Mouse (Mus musculus): ENCODE data around the gene Shisa9. TPM values are rescaled to one million over a fixed set of nuclear protein-coding genes. Genes with fewer than 3 reads are reported as not detected.

Gene Shisa9
- polyA plus RNA-seq, 1 experiment from 2014 or later = 0.97 TPM

DNA sequence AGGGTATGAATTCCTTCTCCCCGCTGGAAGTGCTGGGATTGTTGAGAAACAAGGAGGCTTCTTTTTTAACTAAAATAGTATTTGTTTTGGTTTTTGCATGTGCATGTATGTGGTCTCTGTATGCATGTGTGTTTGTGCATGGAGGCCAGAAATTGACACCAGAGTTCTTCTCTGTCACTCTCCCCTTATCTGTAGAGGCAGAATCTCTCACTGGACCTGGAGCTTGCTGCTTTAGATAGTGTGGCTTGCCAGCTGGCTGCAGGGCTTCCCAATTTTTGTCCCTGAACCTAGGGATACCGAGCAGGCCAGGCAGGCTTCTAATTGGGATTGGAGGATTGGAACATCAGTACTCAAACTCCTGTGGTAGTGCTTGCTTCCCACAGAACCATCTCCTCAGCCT, 99.2 kb downstream of the Shisa9 start:
- WGBS = 83% methylated on average over 2 of the region's 2 CpGs
- Histone ChIP-seq H3K36me3 (no peaks in the 10 kb centered on the region), H3K27ac (no peak overlapping the region), H3K4me1 (no peaks in the 10 kb centered on the region), H3K27me3 (no peaks in the 10 kb centered on the region), H3K4me2 (replicated peaks) (no peak overlapping the region), H3K9me3 (no peaks in the 10 kb centered on the region), H3K9ac (no peak overlapping the region), H3K4me3 (no peak overlapping the region)
- ATAC-seq (ENCODE audit: low FRiP score, low read depth) = no peak

DNA sequence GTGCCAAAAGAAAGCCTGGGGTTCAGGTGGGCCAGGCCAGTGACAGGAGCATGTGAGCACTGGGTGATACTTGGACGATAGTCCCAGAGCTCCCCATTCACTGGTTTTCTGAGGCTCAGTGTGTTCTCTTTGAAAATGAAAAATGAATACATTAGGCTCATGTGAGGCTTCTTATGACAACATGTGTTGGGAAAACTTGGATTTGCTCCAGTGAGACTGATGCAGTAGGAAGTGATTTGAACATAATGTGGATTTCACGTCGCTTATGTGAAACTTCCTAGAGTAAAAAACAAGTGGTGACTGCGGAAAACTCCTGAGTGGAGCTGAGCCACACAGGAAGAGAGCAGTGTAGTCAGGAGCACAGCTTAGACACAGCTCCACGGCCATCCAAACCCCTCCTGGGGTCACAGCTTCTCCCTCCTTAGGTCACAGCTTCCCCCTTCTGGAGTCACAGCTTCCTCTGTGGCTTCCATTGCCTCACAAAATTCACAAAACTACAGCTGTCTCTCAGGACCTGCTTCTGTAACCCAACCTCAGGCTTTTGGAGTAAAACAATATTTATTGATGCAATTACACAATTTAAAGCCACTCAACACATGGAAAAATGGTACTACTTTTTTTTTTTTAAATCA, 106.8 kb downstream of the Shisa9 start:
- Histone ChIP-seq H3K9ac (no peak overlapping the region), H3K4me1 (peaks cover 6% of the 10 kb centered on the region; the same call in 1 of the 2 replicates), H3K36me3 (no peaks in the 10 kb centered on the region), H3K4me2 (replicated peaks) (no peak overlapping the region), H3K4me3 (no peak overlapping the region), H3K9me3 (no peaks in the 10 kb centered on the region), H3K27me3 (no peaks in the 10 kb centered on the region), H3K27ac (no peak overlapping the region)
- WGBS = 61% methylated on average over 5 of the region's 5 CpGs
- no peak for ATAC-seq (ENCODE audit: low FRiP score, low read depth)

DNA sequence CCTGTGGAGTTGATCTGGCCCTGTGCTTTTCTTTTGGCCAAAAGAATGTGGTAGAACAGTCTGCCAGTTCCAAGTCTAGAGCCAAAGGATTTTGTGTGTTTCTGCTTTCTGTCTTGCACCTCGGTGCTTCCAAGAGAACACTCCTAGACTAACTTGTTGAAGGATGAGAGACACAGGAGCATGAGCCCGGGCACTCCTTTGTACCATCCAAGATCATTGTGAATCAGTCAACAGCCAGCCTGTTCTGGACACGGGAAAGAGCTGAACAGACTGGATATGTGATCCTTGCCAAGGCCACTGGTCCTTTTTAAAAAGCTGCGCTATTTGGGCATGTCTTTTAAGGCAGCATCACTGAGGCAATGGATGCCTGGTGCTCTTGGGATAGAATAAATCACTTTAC, 109.3 kb downstream of the Shisa9 start:
- no peaks in the 10 kb centered on the region for H3K9me3 ChIP-seq
- no peak for ATAC-seq (ENCODE audit: low FRiP score, low read depth)
- peaks cover 6% of the 10 kb centered on the region; the same call in 1 of the 2 replicates for H3K4me1 ChIP-seq
- no peak overlapping the region for H3K9ac ChIP-seq
- no peak overlapping the region for H3K4me3 ChIP-seq
- H3K27ac ChIP-seq = no peak overlapping the region
- no peaks in the 10 kb centered on the region for H3K27me3 ChIP-seq
- WGBS = 84% methylated on average over 4 of the region's 4 CpGs
- H3K4me2 ChIP-seq (replicated peaks) = no peak overlapping the region
- H3K36me3 ChIP-seq = no peaks in the 10 kb centered on the region

DNA sequence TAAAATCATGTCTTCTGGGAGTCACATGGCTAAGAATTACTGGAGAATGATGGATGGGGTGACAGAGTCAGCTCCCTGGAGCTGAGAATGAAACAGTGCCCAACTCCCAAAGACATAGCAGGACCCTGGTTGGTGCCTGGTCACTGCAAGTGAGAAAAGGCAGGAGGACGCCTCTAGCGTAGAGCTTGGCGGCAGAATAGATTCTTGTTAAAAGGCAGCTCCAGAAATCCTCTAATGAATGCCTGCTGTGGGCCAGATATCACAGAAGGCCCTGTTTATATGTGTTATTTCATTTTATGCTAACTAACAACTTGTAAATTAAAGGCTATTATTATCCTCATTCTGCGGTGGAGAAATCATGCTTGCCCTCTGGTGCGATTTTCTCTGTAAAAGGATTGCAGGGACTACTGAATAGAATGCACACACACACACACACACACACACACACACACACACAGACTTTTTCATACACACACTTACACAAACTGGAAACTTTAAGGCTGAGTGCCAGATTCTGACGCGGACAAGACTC, 110.9 kb downstream of the Shisa9 start:
- Histone ChIP-seq H3K27ac (no peak overlapping the region), H3K9ac (no peak overlapping the region), H3K9me3 (no peaks in the 10 kb centered on the region), H3K27me3 (no peaks in the 10 kb centered on the region), H3K4me1 (peaks cover 6% of the 10 kb centered on the region; the same call in 1 of the 2 replicates), H3K4me2 (replicated peaks) (no peak overlapping the region), H3K36me3 (no peaks in the 10 kb centered on the region), H3K4me3 (no peak overlapping the region)
- WGBS = 43% methylated on average over 7 of the region's 7 CpGs
- no peak for ATAC-seq (ENCODE audit: low FRiP score, low read depth)

DNA sequence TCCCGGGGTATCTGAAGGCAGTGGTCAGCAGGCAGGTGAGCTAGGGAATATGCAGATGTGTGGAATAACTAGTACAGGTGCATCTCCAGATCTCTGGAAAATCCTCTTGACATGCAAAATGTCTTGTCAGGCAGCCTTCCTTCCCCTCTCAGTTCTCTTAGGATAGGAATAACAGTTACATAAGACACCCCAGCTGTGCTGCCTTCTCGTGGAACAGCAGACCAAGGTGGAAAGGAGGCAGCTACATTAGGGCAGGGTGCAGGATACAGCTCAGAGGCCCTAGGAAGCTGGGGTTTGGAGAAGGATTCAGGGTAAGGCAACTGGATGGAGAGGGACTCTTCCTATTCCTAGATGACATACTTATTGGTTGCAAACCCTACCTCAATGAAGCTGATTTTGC, 111.5 kb downstream of the Shisa9 start:
- ATAC-seq (ENCODE audit: low FRiP score, low read depth) = no peak
- Histone ChIP-seq H3K27me3 (no peaks in the 10 kb centered on the region), H3K4me2 (replicated peaks) (no peak overlapping the region), H3K4me1 (peaks cover 6% of the 10 kb centered on the region; the same call in 1 of the 2 replicates), H3K36me3 (no peaks in the 10 kb centered on the region), H3K27ac (no peak overlapping the region), H3K4me3 (no peak overlapping the region), H3K9ac (no peak overlapping the region), H3K9me3 (no peaks in the 10 kb centered on the region)
- 37% methylated on average over 2 of the region's 2 CpGs for WGBS

DNA sequence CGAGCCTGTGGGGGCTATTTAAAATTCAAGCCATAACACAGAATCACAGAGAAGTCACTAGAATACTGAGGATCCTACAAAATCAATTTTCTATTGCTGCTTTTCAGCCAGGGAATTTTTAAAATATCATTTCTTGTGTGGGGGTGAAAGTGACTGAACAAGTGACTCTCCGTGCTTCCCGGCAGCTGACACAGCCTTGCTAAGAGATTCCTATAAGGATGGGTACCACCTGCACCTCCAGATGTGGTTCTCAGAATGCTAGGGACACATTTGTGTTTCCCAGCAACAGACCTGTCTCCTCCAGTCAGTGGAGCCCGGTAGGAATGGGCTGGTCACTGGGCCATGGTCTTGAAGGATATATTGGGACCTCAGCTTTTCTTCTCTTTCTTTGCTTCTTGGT, 124.5 kb downstream of the Shisa9 start:
- 83% methylated on average over 4 of the region's 4 CpGs for WGBS
- Histone ChIP-seq H3K4me3 (no peak overlapping the region), H3K9ac (no peak overlapping the region), H3K36me3 (no peaks in the 10 kb centered on the region), H3K4me2 (replicated peaks) (no peak overlapping the region), H3K27ac (no peak overlapping the region), H3K4me1 (no peaks in the 10 kb centered on the region), H3K27me3 (no peaks in the 10 kb centered on the region), H3K9me3 (no peaks in the 10 kb centered on the region)
- no peak for ATAC-seq (ENCODE audit: low FRiP score, low read depth)

DNA sequence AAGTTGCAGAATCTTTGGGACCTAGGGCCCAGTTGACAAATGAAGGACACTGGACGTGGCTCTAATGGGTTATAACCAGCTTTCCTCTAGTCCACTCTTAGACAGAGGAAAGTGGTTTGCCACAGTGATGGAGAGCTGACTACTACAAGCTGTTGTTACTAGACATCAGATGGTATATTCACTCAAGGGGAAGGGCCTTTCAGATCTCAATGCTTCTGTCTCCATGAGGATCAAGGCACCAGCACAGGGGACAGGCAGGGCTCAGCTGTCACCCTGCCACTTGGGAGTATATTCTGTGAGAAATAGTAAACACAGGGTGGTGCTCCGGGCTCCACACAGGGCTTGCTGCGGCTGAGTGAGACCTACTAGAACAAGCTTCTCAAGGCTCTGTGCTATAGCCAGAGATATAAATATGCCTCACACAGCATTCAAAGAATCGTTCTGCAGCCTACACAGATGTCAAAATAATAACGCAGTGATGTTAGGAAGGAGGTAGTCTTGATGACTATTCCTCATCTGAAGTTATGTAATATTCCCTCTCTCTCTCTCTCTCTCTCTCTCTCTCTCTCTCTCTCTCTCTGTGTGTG, 127.0 kb downstream of the Shisa9 start:
- H3K4me3 ChIP-seq = no peak overlapping the region
- H3K4me2 ChIP-seq (replicated peaks) = no peak overlapping the region
- WGBS = 81% methylated on average over 5 of the region's 5 CpGs
- no peak overlapping the region for H3K9ac ChIP-seq
- H3K27me3 ChIP-seq = no peaks in the 10 kb centered on the region
- no peak for ATAC-seq (ENCODE audit: low FRiP score, low read depth)
- no peak overlapping the region for H3K27ac ChIP-seq
- H3K9me3 ChIP-seq = no peaks in the 10 kb centered on the region
- no peaks in the 10 kb centered on the region for H3K4me1 ChIP-seq
- no peaks in the 10 kb centered on the region for H3K36me3 ChIP-seq

DNA sequence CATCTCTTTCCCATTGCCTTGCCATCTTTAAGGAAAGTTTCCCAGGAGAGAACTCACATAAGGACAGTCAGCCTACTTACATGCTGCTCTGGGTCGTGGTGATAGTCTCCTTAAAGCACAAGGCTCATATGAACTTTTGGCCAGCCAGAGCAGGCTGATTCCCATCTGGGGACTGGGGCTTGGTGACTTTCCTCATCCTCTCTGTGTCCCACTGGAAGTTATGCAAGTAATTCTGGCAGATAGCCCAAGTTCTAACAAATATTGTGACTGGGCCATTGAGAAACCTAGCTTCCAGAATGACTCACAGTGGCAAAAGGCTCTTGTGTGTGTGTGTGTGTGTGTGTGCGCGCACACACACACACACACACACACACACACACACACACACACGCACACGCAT, 130.5 kb downstream of the Shisa9 start:
- H3K36me3 ChIP-seq = no peaks in the 10 kb centered on the region
- no peaks in the 10 kb centered on the region for H3K9me3 ChIP-seq
- H3K4me1 ChIP-seq = no peaks in the 10 kb centered on the region
- 84% methylated on average over 5 of the region's 5 CpGs for WGBS
- no peak for ATAC-seq (ENCODE audit: low FRiP score, low read depth)
- H3K27me3 ChIP-seq = no peaks in the 10 kb centered on the region
- H3K27ac ChIP-seq = no peak overlapping the region
- H3K4me3 ChIP-seq = no peak overlapping the region
- H3K4me2 ChIP-seq (replicated peaks) = no peak overlapping the region
- no peak overlapping the region for H3K9ac ChIP-seq

DNA sequence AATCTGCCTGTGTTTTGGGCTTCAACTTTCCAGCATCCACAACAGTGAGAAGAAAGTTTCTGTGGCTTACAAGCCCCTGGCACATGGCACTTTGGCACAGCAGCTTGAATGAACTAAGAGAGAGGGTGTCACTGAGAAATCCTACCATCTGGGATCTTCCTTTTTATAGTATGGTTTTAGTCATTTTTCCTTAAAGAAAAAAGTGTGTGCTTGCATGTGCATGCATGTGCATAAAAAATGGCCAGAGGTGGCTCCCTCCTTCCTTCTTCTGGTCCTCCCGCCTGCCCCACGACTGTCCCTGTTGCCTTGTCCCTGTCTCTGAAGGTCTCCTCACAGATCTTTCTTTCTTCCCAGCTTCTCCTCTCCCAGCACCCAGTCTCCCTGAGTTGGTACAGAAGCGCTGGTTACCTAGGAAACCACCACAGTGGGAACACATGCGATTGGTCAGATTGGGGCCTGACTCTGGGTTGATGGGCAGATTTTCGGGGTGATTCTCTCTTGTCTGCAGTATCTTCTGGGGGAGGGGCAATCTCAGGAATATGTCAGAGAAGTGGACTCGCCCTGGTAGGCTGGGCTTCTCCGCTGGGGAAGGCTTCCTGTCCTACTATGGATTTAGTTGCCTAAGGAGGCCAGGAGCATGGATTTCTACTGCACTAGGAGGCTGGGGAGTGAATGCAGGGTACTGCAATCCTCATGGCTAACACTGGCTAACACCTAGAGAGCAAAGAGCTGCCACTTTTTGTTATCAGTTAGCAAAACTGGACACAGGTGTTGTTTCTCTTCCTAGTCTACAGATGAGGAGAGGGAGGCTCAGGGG, 131.3 kb downstream of the Shisa9 start:
- no peak for ATAC-seq (ENCODE audit: low FRiP score, low read depth)
- 54% methylated on average over 7 of the region's 7 CpGs for WGBS
- Histone ChIP-seq H3K9me3 (no peaks in the 10 kb centered on the region), H3K27me3 (no peaks in the 10 kb centered on the region), H3K9ac (no peak overlapping the region), H3K27ac (no peak overlapping the region), H3K36me3 (no peaks in the 10 kb centered on the region), H3K4me3 (no peak overlapping the region), H3K4me1 (no peaks in the 10 kb centered on the region), H3K4me2 (replicated peaks) (no peak overlapping the region)

DNA sequence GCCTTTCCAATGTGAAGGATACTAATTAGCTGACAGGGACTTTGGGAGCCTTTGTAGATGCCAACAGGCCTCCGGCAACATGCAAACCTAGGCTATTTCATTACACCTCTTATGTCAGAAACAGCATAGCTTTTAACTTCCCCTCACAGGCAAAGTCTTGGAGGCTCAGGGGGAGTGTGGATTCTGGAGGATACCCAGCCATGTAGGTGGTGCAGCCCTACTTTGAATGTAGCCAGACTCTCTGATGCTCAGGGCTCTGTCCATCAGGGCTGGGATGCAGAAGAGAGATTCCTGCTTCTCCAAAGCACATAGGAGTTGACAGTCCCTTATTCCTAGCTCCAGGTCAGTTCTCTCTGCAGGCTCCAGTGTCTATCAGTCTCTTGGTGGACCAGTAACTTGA, 133.0 kb downstream of the Shisa9 start:
- H3K4me3 ChIP-seq = no peak overlapping the region
- no peaks in the 10 kb centered on the region for H3K36me3 ChIP-seq
- no peaks in the 10 kb centered on the region for H3K27me3 ChIP-seq
- no peak overlapping the region for H3K27ac ChIP-seq
- no peak for ATAC-seq (ENCODE audit: low FRiP score, low read depth)
- no peak overlapping the region for H3K4me2 ChIP-seq (replicated peaks)
- H3K4me1 ChIP-seq = no peaks in the 10 kb centered on the region
- no peaks in the 10 kb centered on the region for H3K9me3 ChIP-seq
- no peak overlapping the region for H3K9ac ChIP-seq
- 81% methylated on average over 1 of the region's 1 CpGs for WGBS

DNA sequence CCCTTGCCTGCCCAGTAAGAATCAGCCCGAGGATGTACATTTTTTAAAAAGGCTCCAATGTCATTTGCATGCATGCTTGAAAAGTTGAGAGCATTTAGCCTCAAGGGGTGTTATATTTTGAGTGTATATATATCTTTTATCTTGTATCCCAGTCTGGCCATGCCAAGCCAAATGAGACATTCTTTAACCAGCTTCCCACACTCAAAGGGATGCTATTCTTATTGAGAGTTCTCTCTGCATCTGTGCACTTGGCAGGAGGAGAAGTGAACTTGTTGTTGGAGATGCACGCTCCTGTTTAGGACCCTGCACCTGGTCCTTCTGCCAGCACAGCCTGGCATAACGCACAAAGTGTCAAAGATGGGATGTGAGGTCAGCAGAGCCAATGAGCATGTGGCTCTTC, 135.6 kb downstream of the Shisa9 start:
- Histone ChIP-seq H3K4me3 (no peak overlapping the region), H3K4me2 (replicated peaks) (no peak overlapping the region), H3K36me3 (no peaks in the 10 kb centered on the region), H3K4me1 (no peaks in the 10 kb centered on the region), H3K27ac (no peak overlapping the region), H3K27me3 (no peaks in the 10 kb centered on the region), H3K9ac (no peak overlapping the region), H3K9me3 (no peaks in the 10 kb centered on the region)
- WGBS = 83% methylated on average over 3 of the region's 3 CpGs
- ATAC-seq (ENCODE audit: low FRiP score, low read depth) = no peak

DNA sequence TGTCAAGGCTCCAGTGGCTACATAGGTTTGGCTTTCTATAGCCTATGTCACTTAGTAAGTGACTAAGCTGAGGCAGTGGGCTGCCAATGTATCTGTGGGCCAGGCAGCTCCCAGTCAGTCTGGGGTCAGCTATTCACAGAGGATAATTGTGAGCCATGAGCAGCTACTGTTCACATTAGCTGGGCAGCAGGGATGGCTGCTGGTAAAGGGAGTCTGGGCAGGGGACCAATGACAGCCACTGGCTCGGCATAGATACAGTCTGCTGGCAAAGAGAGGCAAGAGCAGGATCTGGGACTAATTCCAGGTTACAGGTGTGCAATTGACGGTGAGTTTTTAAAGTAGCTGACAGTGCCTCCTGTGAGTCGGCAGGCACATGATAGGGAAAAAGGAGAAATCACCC, 145.9 kb downstream of the Shisa9 start:
- Histone ChIP-seq H3K27ac (no peak overlapping the region), H3K4me3 (no peak overlapping the region), H3K4me1 (no peaks in the 10 kb centered on the region), H3K4me2 (replicated peaks) (no peak overlapping the region), H3K9ac (no peak overlapping the region), H3K9me3 (no peaks in the 10 kb centered on the region), H3K27me3 (no peaks in the 10 kb centered on the region), H3K36me3 (no peaks in the 10 kb centered on the region)
- ATAC-seq (ENCODE audit: low FRiP score, low read depth) = no peak
- WGBS = 85% methylated on average over 3 of the region's 3 CpGs
